Mouse (Mus musculus) cerebellum, postnatal 36 days (tissue): ENCODE data around the gene Ilk.
"Not testable (repeated sequence)": the region's sequence is repeated elsewhere in the genome, so short reads cannot be mapped to it uniquely, and the experiment has no call there.

Source experiments
- DNase-seq, 2 experiments: peaks; one replicate each; pipeline ENCODE4 v3.0.0; 2021 to 2022; ENCODE audit warnings: mixed read lengths in 2 of 2

Ilk gene

DNA sequence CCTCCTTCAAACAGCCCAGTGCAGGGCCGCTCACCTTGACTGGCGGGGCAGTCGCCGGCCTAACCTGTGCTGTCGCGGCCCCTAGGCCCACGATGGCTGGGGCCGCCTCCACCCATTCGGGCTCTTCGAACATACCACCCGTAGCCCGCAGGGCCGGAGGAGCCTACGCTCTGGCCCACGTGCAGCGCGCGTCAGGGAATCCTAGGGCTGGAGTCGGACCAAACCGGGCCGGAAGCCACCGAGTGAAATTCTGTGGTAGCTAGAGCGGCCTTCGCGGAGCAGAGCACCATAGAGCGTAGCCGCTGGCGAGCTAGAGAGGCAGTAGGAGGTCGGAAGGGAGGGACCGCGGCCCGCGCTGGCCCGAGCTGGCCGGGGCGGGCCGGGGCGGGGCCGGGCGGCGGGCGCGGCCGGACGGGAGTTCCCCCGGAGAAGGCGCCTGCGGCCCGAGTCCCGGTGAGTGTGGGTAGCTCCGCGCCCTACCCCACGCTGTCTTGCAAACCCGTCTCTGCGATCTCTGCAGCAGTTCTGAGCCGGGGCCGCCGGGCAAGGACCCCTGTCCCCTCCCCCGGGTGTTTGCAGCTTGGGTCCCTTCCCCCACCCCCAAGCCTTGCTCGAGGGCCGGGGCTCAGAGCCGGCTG, at the start of gene Ilk:
TSS of gene Ilk (plus strand) at position 329 of the 638 bp plus-strand sequence.
- peak; percentile 93 for DNase-seq

DNA sequence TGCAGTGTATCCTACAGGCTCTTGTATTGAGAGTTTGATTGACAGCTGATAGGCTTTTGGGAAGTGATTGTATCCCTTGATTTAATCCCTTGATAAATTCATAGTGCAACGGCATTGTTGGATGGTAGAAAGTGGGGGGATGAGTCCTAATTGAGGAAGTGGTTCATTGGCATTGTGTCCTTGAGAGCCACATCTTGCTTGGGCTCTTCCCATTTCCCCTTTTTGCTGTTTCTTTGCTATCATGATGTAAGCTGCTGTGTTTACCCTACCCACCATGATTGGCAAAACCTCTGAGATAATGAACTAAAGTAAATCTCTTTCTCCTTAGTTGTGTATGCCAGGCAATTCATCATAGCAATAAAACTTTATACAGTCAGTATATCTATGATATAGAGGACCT, 45.5 kb upstream of the Ilk start:
- DNase-seq, result no peak

GRCm38 (mm10) chr7:105703184-105703583, 33.2 kb upstream of the Ilk start:
- DNase-seq, result peak in 1 of 2 experiments; percentile 9

- DNase-seq, result peak in 1 of 2 experiments; percentile 29
These were observed 32.6 kb upstream of the Ilk start for GRCm38 (mm10) chr7:105703816-105704215.

- DNase-seq, result no peak
These were observed 27.7 kb upstream of the Ilk start for GRCm38 (mm10) chr7:105708733-105709132.

- DNase-seq, result no peak
These were observed 21.0 kb upstream of the Ilk start for GRCm38 (mm10) chr7:105715366-105715765.

- DNase-seq, result no peak
These were observed 14.5 kb upstream of the Ilk start for GRCm38 (mm10) chr7:105721916-105722315.

DNA sequence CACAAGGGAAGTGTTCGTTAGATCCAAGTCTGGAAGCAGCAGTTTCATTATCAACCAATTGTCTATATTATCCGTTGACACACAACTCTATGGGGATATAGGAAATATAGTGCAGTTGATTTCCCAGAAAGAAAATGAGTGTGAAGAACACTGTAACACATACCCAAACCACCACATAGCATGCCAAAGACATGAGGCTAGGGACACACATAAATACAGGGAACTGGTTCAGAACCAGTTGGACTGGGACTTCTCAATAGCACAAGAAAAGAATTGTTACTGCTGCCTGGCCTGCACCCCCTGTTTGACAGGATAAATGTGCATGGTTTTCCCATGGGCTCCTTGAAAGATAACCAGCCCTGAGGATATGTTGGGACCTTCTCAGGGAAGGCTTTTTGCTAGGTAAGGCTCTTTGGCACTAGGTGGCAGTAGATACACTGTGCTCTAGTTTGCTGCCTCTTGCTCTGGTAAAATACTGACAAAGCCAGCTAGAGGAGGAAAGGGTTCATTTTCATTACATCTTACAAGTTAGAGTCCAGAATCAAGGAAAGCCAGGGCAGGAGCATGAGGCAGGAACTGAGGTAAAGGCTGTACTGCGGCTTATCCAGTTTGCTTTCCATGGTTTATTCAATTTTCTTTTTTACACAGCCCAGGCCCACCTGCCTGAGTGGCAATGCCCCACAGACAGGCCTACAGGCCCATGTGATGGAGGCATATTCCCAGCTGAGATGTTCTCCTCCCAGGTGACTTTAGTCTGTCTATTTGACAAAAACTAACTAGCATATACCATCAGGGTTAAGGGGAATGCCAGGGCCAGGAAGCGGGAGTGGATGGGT, 10.0 kb upstream of the Ilk start:
- peak in 1 of 2 experiments; percentile 59 for DNase-seq

DNA sequence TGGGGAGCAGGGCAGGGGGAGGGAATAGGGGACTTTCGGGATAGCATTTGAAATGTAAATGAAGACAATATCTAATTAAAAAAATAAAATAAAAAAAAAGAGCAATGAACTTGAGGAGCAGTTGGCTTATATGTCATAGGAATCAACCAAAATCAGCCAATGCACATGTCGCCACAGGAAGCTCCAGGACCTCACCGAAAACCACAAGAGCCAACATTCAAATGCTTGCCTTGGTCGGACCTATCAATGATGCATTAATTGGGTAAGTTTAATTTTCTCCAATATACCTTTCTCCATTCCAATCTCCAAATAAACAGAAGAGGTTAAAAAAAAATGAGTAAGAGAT, 9.4 kb upstream of the Ilk start:
- DNase-seq, result no peak

GRCm38 (mm10) chr7:105728701-105729428, 7.5 kb upstream of the Ilk start:
- DNase-seq, result no peak

GRCm38 (mm10) chr7:105733836-105734235, 2.6 kb upstream of the Ilk start:
- no peak for DNase-seq

DNA sequence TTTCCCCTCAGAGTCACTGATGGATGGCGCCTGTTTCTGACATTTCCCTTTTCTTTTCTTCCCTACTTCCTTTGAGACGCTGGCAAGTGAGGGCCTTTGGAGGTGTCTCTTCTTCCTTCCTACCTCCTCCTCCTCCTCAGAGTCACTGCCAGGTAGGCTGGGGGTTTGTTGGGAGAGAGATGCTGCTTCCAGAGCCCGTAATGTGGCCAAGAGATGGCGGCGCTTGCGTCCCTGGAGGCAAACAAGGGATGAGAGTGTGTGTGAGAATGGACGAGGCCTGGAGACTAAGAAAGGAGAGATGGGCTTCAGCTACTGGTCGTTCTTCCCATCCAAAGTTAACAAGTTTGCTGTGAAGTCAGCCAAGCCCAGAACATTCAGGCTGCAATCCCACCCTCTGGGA, 1.6 kb upstream of the Ilk start:
- DNase-seq, result no peak

- not testable (repeated sequence) for DNase-seq
These were observed 928 bp upstream of the Ilk start for GRCm38 (mm10) chr7:105735464-105735863.

DNA sequence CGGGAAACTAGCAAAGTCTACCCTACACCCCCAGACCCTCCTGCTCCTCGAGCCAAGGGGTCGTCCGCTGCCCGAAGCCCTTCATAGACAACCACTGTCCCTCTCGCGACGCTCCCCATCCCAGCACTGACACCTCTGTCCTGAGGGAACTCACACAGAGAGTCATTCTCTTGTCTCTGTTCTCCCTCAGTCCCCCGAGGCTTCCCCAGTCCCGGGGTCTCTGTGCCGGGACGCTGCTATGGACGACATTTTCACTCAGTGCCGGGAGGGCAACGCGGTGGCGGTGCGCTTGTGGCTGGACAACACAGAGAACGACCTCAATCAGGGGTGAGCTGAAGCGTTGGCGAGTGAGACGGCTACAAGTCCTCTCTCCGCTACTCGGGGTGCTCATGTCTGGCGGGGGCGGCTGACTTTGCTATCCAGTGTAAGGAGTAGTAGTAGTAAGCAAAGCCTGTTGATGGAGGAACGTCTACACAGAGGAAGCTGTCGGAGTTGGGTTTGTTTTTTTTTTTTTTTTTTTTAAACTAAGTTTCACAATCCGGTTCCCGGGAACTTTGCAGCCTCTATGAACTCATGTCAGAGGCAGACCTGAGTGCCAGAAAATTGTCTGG, 624 bp downstream of the Ilk start, which contains the start of gene Rrp8:
TSS of gene Rrp8 (minus strand) at position 475 of the 611 bp plus-strand sequence.
- peak; percentile 35 to 39 for DNase-seq

- DNase-seq, result no peak
These were observed 1.3 kb downstream of the Ilk start for GRCm38 (mm10) chr7:105737648-105738047.

- no peak for DNase-seq
These were observed 1.9 kb downstream of the Ilk start for GRCm38 (mm10) chr7:105738286-105738685.

DNA sequence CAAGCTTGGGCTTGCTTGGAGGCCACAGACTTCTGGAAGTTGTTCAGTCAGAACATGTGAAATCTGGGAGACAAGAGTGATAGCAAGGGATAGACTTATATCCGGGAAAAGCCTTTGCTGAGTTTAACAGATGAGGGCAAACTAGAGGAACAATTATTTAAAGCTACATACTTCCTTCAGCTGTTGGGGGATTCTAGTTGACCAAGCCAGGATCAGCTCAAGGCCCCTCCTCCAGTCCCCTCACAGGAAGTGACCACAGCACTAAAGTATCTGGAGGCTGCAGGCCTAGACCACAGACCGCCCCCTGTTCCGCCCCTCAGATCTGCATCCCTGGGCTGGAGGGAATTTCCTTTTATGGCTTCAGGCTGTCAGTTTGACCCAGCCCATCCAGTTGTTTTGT, 2.6 kb downstream of the Ilk start:
- no peak for DNase-seq

DNA sequence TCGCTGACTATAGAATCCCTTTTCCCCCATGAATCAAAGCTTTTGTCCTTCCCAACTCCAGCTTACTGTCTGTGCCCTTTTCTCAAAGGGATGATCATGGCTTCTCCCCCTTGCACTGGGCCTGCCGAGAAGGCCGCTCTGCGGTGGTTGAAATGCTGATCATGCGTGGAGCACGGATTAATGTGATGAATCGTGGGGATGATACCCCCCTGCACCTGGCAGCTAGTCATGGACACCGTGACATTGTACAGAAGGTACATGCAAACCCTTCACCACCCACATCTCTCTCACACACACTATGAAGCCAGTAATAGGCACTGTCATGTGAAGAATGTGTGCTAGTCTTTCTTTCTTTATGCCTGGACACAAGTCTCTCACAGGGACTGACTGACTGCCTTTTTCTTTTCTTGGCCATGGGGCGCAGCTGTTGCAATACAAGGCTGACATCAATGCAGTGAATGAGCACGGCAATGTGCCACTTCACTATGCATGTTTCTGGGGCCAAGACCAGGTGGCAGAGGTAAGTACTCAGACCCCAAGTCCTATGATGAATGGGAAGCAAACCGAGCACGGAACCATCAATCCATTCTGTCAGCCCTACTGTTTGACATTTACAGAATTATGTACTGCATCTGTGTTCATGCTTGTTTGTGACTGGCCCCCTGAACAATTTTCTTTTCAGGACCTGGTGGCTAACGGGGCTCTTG, 3.9 kb downstream of the Ilk start:
- no peak for DNase-seq

DNA sequence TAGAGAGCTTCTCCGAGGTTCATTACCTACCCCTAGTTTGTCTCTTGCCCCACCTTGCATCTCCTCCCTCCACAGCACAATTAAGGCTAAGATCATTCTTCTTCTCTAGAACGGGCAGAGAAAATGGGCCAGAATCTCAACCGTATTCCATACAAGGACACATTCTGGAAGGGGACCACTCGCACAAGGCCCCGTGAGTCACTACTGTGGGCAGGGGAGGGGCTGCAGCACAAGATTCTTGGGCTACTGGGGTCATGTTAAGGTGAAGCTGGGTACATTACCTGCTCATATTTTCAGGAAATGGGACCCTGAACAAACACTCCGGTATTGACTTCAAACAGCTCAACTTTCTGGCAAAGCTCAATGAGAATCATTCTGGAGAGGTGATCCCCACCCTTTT, 4.5 kb downstream of the Ilk start:
- no peak for DNase-seq

DNA sequence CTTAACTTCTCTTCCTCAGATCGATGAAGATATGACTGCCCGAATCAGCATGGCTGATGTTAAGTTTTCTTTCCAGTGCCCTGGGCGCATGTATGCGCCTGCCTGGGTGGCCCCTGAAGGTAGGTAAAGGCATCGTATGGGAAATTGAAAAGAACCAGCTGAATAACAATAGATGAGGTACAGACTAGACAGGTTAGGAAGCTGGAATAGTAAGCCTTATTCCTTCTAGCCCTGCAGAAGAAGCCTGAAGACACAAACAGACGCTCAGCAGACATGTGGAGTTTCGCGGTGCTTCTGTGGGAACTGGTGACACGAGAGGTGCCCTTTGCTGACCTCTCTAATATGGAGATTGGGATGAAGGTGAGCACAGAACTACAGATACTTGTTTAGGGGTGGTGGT, 5.6 kb downstream of the Ilk start:
- DNase-seq, result no peak

DNA sequence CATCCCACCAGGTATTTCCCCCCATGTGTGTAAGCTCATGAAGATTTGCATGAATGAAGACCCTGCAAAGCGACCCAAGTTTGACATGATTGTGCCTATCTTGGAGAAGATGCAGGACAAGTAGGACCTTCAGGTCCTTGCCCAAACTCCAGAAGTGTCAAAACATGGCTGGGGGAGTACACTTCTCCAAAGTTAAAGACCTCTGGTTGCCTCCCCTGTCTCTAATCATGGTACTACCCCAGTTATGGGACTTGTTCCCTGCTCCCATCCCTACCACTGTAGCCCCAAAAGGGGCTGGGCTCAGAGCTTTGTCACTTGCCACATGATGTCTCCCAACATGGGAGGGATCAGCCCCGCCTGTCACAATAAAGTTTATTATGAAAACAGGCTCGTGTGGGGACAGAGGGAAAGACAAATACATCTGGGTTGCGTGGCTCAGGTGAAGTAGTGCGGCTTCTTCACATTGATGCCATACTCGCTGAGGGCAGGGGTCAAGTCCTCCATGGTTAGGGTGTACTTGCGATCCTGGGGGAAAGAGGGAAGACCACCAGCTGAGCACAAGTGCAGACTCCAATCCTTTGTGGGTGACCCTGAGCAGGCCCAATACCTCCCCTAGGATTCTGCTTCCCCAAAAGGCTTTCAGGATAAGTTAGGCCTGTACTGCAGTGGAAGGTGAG, 6.3 kb downstream of the Ilk start:
- DNase-seq, result not testable (repeated sequence)
